Mouse (Mus musculus): ENCODE results near the gene Gm10277. TPM values are rescaled to one million over a fixed set of nuclear protein-coding genes. Genes with fewer than 3 reads are reported as not detected.

The Gm10277 gene
- polyA plus RNA-seq, 1 experiment from 2014 or later = 0.47 TPM

- H3K4me1 ChIP-seq (ENCODE audit: control insufficient read depth, insufficient read depth, low read length) = peaks cover 22% of the 10 kb centered on the region
- WGBS = 75% methylated on average over 9 of the region's 9 CpGs
- no peak for DNase-seq (ENCODE audit: low spot score)
Measured at GRCm38 (mm10) chr11:77784894-77785293, 2.7 kb downstream of the Gm10277 start.

GRCm38 (mm10) chr11:77783747-77784646 lies 3.5 kb downstream of the Gm10277 start:
- no peak overlapping the region for H3K4me2 ChIP-seq (ENCODE audit: low read depth, severe bottlenecking)
- H3K27ac ChIP-seq (replicated peaks; ENCODE audit: low read depth, low read length) = no peak overlapping the region
- no peaks in the 10 kb centered on the region for H3K36me3 ChIP-seq (ENCODE audit: control insufficient read depth, insufficient read depth, low read length)
- no peak overlapping the region for H3K9ac ChIP-seq (ENCODE audit: low read length)
- no peaks in the 10 kb centered on the region for H3K9me3 ChIP-seq (ENCODE audit: control insufficient read depth, low read length)
- 59% methylated on average over 18 of the region's 18 CpGs for WGBS
- no peak overlapping the region for H3K4me3 ChIP-seq (ENCODE audit: low read depth, low read length)
- ATAC-seq (ENCODE audit: insufficient number of reproducible peaks, low FRiP score, low TSS enrichment, low read depth) = no peak
- no peaks in the 10 kb centered on the region for H3K27me3 ChIP-seq (ENCODE audit: control insufficient read depth, insufficient read depth, low read length)
- peaks cover 22% of the 10 kb centered on the region for H3K4me1 ChIP-seq (ENCODE audit: control insufficient read depth, insufficient read depth, low read length)
- DNase-seq (ENCODE audit: low spot score) = no peak

More at GRCm38 (mm10) chr11:77784894-77785293, 2.7 kb downstream of the Gm10277 start:
- H3K9me3 ChIP-seq (ENCODE audit: control insufficient read depth, low read length) = no peaks in the 10 kb centered on the region
- ATAC-seq (ENCODE audit: insufficient number of reproducible peaks, low FRiP score, low TSS enrichment, low read depth) = no peak
- peak overlapping the region; percentile 55; the same call in 1 of the 2 replicates for H3K27ac ChIP-seq (replicated peaks; ENCODE audit: low read depth, low read length)
- no peak overlapping the region for H3K9ac ChIP-seq (ENCODE audit: low read length)
- H3K36me3 ChIP-seq (ENCODE audit: control insufficient read depth, insufficient read depth, low read length) = no peaks in the 10 kb centered on the region
- no peak overlapping the region for H3K4me2 ChIP-seq (ENCODE audit: low read depth, severe bottlenecking)
- no peak overlapping the region for H3K4me3 ChIP-seq (ENCODE audit: low read depth, low read length)
- no peaks in the 10 kb centered on the region for H3K27me3 ChIP-seq (ENCODE audit: control insufficient read depth, insufficient read depth, low read length)

DNA sequence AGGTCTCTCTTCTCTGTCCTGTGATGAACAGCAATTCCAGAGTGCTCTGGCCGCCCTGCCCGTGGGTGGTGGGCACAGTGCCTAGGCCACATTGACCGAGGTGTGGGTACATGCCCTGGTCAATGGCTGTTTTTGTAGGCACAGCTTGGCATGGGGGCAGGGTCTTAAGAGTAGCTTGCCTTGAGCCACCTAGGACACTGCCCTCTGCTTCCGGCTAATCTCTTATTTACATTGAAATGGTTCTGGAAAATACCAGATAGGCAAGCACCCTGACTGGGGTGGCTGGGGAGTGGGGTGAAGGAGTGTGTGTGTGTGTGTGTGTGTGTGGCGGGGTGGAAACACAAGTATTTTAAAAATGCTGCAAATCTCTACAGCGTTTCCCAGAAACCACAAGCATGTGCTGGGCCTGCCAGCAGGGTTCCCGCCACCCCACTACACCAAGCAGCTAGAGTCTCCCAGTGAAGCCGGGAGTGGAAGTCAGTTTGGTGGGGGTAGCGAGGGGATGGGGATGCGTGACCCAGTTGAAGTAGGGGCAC lies 4.3 kb downstream of the Gm10277 start:
- DNase-seq (ENCODE audit: low spot score) (no peak), ATAC-seq (ENCODE audit: insufficient number of reproducible peaks, low FRiP score, low TSS enrichment, low read depth) (no peak)
- Histone ChIP-seq H3K4me3 (ENCODE audit: low read depth, low read length) (no peak overlapping the region), H3K4me1 (ENCODE audit: control insufficient read depth, insufficient read depth, low read length) (peaks cover 22% of the 10 kb centered on the region), H3K27me3 (ENCODE audit: control insufficient read depth, insufficient read depth, low read length) (no peaks in the 10 kb centered on the region), H3K36me3 (ENCODE audit: control insufficient read depth, insufficient read depth, low read length) (no peaks in the 10 kb centered on the region), H3K9me3 (ENCODE audit: control insufficient read depth, low read length) (no peaks in the 10 kb centered on the region), H3K27ac (replicated peaks; ENCODE audit: low read depth, low read length) (no peak overlapping the region), H3K9ac (ENCODE audit: low read length) (no peak overlapping the region), H3K4me2 (ENCODE audit: low read depth, severe bottlenecking) (no peak overlapping the region)
- 70% methylated on average over 10 of the region's 10 CpGs for WGBS

- H3K4me3 ChIP-seq (ENCODE audit: low read depth, low read length) = no peak overlapping the region
- H3K4me1 ChIP-seq (ENCODE audit: control insufficient read depth, insufficient read depth, low read length) = peaks cover 22% of the 10 kb centered on the region
- peaks cover 7% of the 10 kb centered on the region; the same call in 1 of the 2 replicates for H3K36me3 ChIP-seq (ENCODE audit: control insufficient read depth, insufficient read depth, low read length)
- H3K4me2 ChIP-seq (ENCODE audit: low read depth, severe bottlenecking) = no peak overlapping the region
- H3K9me3 ChIP-seq (ENCODE audit: control insufficient read depth, low read length) = no peaks in the 10 kb centered on the region
- no peaks in the 10 kb centered on the region for H3K27me3 ChIP-seq (ENCODE audit: control insufficient read depth, insufficient read depth, low read length)
- ATAC-seq (ENCODE audit: insufficient number of reproducible peaks, low FRiP score, low TSS enrichment, low read depth) (no peak), DNase-seq (ENCODE audit: low spot score) (no peak)
- no peak overlapping the region for H3K9ac ChIP-seq (ENCODE audit: low read length)
- WGBS = 86% methylated on average over 7 of the region's 7 CpGs
- H3K27ac ChIP-seq (replicated peaks; ENCODE audit: low read depth, low read length) = no peak overlapping the region
Measured at GRCm38 (mm10) chr11:77782104-77782815, 5.3 kb downstream of the Gm10277 start.

- Histone ChIP-seq H3K4me2 (ENCODE audit: low read depth, severe bottlenecking) (no peak overlapping the region), H3K27ac (replicated peaks; ENCODE audit: low read depth, low read length) (no peak overlapping the region), H3K27me3 (ENCODE audit: control insufficient read depth, insufficient read depth, low read length) (no peaks in the 10 kb centered on the region), H3K9ac (ENCODE audit: low read length) (no peak overlapping the region), H3K4me1 (ENCODE audit: control insufficient read depth, insufficient read depth, low read length) (peaks cover 19% of the 10 kb centered on the region), H3K4me3 (ENCODE audit: low read depth, low read length) (no peak overlapping the region), H3K9me3 (ENCODE audit: control insufficient read depth, low read length) (no peaks in the 10 kb centered on the region), H3K36me3 (ENCODE audit: control insufficient read depth, insufficient read depth, low read length) (peaks cover 7% of the 10 kb centered on the region; the same call in 1 of the 2 replicates)
- DNase-seq (ENCODE audit: low spot score) (no peak), ATAC-seq (ENCODE audit: insufficient number of reproducible peaks, low FRiP score, low TSS enrichment, low read depth) (no peak)
- WGBS = 82% methylated on average over 7 of the region's 7 CpGs
Measured at GRCm38 (mm10) chr11:77781088-77781487, 6.5 kb downstream of the Gm10277 start.

GRCm38 (mm10) chr11:77779240-77779639 lies 8.3 kb downstream of the Gm10277 start:
- H3K4me3 ChIP-seq (ENCODE audit: low read depth, low read length) = no peak overlapping the region
- H3K27me3 ChIP-seq (ENCODE audit: control insufficient read depth, insufficient read depth, low read length) = no peaks in the 10 kb centered on the region
- H3K9me3 ChIP-seq (ENCODE audit: control insufficient read depth, low read length) = no peaks in the 10 kb centered on the region
- no peak overlapping the region for H3K27ac ChIP-seq (replicated peaks; ENCODE audit: low read depth, low read length)
- no peak overlapping the region for H3K9ac ChIP-seq (ENCODE audit: low read length)
- peaks cover 7% of the 10 kb centered on the region; the same call in 1 of the 2 replicates for H3K36me3 ChIP-seq (ENCODE audit: control insufficient read depth, insufficient read depth, low read length)
- no peak for ATAC-seq (ENCODE audit: insufficient number of reproducible peaks, low FRiP score, low TSS enrichment, low read depth)
- DNase-seq (ENCODE audit: low spot score) = no peak
- no peak overlapping the region for H3K4me2 ChIP-seq (ENCODE audit: low read depth, severe bottlenecking)
- 85% methylated on average over 1 of the region's 1 CpGs for WGBS
- H3K4me1 ChIP-seq (ENCODE audit: control insufficient read depth, insufficient read depth, low read length) = peaks cover 3% of the 10 kb centered on the region; the same call in 1 of the 2 replicates

DNA sequence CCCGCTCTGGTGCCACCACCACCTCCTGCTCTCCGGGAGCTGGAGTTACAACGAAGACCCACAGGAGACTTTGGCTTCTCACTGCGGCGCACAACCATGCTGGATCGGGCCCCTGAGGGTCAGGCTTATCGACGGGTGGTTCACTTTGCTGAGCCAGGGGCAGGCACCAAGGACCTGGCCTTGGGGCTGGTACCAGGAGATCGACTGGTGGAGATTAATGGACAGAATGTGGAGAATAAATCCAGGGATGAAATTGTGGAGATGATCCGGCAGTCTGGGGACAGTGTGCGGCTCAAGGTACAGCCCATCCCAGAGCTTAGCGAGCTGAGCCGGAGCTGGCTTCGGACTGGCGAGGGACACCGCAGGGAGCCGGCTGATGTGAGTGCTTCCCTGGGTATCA lies 9.6 kb downstream of the Gm10277 start:
- Histone ChIP-seq H3K4me3 (ENCODE audit: low read depth, low read length) (no peak overlapping the region), H3K27me3 (ENCODE audit: control insufficient read depth, insufficient read depth, low read length) (no peaks in the 10 kb centered on the region), H3K9me3 (ENCODE audit: control insufficient read depth, low read length) (no peaks in the 10 kb centered on the region), H3K27ac (replicated peaks; ENCODE audit: low read depth, low read length) (no peak overlapping the region), H3K9ac (ENCODE audit: low read length) (no peak overlapping the region), H3K36me3 (ENCODE audit: control insufficient read depth, insufficient read depth, low read length) (peaks cover 7% of the 10 kb centered on the region; the same call in 1 of the 2 replicates), H3K4me1 (ENCODE audit: control insufficient read depth, insufficient read depth, low read length) (no peaks in the 10 kb centered on the region), H3K4me2 (ENCODE audit: low read depth, severe bottlenecking) (no peak overlapping the region)
- WGBS = 90% methylated on average over 17 of the region's 17 CpGs
- ATAC-seq (ENCODE audit: insufficient number of reproducible peaks, low FRiP score, low TSS enrichment, low read depth) (no peak), DNase-seq (ENCODE audit: low spot score) (no peak)

GRCm38 (mm10) chr11:77777436-77777835 lies 10.1 kb downstream of the Gm10277 start:
- no peaks in the 10 kb centered on the region for H3K9me3 ChIP-seq (ENCODE audit: control insufficient read depth, low read length)
- no peak overlapping the region for H3K9ac ChIP-seq (ENCODE audit: low read length)
- no peak overlapping the region for H3K4me2 ChIP-seq (ENCODE audit: low read depth, severe bottlenecking)
- 91% methylated on average over 17 of the region's 17 CpGs for whole genome bisulfite sequencing
- DNase-seq (ENCODE audit: low spot score) (no peak), ATAC-seq (ENCODE audit: insufficient number of reproducible peaks, low FRiP score, low TSS enrichment, low read depth) (no peak)
- H3K4me1 ChIP-seq (ENCODE audit: control insufficient read depth, insufficient read depth, low read length) = no peaks in the 10 kb centered on the region
- no peak overlapping the region for H3K27ac ChIP-seq (replicated peaks; ENCODE audit: low read depth, low read length)
- H3K36me3 ChIP-seq (ENCODE audit: control insufficient read depth, insufficient read depth, low read length) = peaks cover 7% of the 10 kb centered on the region; the same call in 1 of the 2 replicates
- H3K27me3 ChIP-seq (ENCODE audit: control insufficient read depth, insufficient read depth, low read length) = no peaks in the 10 kb centered on the region
- H3K4me3 ChIP-seq (ENCODE audit: low read depth, low read length) = no peak overlapping the region

All from limb, embryonic 11.5 days (tissue).